Mouse (Mus musculus): ENCODE results near the gene Eif2s2. TPM values are rescaled to one million over a fixed set of nuclear protein-coding genes. Genes with fewer than 3 reads are reported as not detected.
"Not testable (repeated sequence)": the region's sequence is repeated elsewhere in the genome, so short reads cannot be mapped to it uniquely, and the experiment has no call there.

The Eif2s2 gene
- 100 to 1,000 TPM; 129 to 170 TPM for total RNA-seq (2021)
- long read RNA-seq, experiment 1, full-length matches to known transcripts: 322 of 447 reads
- long read RNA-seq, experiment 1, partial matches to known transcripts: 121 of 447 reads
- long read RNA-seq, experiment 1, other reads (novel, unspliced or antisense): 4 of 447 reads
- long read RNA-seq, experiment 2, full-length matches to known transcripts: 97 of 102 reads
- long read RNA-seq, experiment 2, partial matches to known transcripts: 4 of 102 reads
- long read RNA-seq, experiment 2, other reads (novel, unspliced or antisense): 1 of 102 reads

DNA sequence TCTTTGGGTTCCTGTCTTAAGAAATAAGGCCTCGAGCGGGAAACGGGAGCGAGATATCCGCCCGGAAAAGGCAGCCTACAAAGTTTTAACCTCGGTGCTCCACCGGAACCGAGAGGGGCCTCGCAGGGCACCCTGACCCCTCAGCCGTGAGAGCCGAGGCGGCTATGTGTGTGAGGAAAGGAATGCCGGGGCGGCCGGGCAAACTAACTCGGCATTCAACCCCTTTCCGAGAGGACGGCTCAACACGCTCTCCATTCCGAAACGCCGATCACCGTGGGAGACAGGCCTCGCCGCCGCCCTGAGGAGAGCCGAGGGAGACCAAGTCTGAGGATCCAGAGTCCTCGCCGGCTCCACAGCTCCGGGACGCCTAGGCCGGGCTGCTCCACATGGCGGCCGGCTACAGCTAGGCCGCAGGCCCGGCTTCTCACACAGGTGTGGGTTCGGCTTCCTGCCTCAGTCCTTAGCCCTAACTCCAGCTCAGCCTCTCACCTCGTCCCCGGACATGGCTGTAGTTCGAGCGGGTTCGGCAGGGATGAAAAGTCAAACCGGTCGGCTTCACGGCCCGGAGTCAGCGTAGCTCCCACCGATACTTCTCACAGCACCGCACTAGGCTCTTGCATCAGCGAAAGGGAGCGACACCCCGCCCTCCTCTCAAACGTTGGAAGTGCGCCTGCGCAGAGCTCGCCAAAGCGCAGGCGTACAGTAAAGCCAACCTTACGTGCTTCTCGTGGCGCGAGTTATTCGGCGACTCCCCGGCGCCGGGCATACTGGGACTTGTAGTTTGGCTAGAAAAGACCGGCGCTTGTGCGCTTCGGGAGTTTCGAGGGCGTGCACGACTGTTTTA lies at the start of gene Eif2s2:
Gene Eif2s2 (minus strand): TSS at position 735 of the 844 bp plus-strand sequence.
- peak; percentile 96 for DNase-seq

GRCm38 (mm10) chr2:154941952-154942351 lies 49.2 kb upstream of the Eif2s2 start:
- DNase-seq: no peak

GRCm38 (mm10) chr2:154937547-154938390 lies 45.0 kb upstream of the Eif2s2 start:
- no peak for DNase-seq

DNA sequence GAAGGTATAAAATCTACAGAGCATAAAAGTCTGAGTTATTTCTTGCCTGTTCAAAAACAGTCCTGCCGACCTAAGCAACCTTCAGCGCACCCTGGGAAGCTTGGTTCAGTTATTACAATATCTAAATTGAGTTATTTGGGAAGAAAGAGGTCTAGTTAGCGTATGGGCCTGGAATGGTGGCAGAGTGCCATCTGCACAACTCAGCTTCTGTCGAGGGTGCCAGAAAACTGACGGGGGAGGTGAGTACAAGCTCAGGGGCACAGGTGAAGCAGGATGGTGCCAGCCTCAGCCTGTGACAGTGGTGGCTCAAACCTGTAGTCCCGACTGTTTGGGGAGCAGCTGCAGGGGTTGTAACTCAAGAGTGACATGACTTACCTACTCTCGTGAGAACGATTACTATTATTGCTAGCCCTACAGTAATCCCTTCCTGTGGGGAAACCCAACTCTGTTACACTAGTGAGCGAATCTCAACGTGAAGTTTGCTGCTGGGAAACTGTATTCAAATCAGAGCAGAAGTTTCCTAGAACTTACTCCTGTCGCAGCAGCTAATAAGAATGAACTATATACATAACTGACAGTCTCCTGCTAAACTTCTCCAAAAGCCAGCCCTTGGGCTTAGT lies 43.9 kb upstream of the Eif2s2 start:
- no peak for DNase-seq

DNA sequence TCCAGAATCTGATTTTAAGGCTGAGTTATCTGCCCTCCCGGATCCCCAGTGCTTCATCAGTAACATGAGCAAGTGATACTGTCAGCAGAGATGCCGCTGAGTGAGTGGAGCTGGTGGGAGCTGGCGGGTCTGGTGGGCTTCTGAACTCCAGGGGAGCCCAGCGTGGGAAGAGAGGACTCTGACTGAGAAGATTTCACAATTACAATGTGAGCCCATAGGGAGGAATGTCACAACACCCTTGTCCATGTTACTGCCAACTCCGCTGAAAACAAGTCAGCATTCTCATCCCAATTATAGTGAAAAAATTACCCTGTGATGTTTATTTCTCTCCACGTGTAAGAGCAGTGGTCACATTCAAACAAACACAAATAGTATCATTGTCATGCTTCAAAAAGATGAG lies 43.4 kb upstream of the Eif2s2 start:
- no peak for DNase-seq

GRCm38 (mm10) chr2:154933884-154934283 lies 41.1 kb upstream of the Eif2s2 start:
- no peak for DNase-seq

- no peak for DNase-seq
These were observed 35.6 kb upstream of the Eif2s2 start for GRCm38 (mm10) chr2:154928298-154928697.

DNA sequence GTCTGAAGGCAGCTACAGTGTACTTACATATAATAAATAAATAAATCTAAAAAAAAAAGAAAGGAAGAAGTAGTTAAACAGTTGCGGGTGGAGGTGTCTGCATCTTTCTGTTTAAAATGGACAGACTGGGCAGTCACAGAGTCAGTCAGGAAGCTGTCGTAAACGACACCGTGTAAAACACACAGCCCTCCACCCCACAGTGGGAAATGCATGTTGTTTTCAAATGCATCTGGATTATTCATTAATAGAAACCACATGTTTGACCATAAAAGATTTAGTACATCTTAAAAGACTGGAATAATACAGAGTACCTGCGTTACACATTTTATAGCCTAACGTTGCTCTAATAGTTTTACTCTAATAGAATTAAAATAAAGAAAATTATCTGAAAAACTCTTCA lies 34.1 kb upstream of the Eif2s2 start:
- no peak for DNase-seq

- no peak for DNase-seq
These were observed 32.8 kb upstream of the Eif2s2 start for GRCm38 (mm10) chr2:154925411-154926031.

- not testable (repeated sequence) for DNase-seq
These were observed 29.4 kb upstream of the Eif2s2 start for GRCm38 (mm10) chr2:154922134-154922533.

DNA sequence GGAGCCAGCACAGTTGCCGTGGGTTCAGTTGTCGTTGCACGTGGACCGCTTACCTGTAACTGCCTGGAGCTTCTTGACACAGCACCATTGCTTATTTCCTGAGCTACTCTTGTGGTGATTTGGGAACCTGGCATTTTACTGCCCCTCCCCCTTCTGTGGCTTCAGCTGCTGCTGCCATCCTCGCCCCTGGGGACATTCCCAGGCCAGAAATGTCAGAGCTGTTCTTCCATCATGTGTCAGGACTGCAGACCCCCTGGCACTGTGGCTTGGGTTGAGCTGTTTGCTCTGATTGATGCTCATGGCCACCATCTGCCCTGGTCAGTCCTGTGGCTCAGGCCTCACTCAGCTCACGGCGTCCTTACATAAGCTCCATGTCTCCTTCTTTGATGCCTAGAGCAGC lies 28.2 kb upstream of the Eif2s2 start:
- no peak for DNase-seq

DNA sequence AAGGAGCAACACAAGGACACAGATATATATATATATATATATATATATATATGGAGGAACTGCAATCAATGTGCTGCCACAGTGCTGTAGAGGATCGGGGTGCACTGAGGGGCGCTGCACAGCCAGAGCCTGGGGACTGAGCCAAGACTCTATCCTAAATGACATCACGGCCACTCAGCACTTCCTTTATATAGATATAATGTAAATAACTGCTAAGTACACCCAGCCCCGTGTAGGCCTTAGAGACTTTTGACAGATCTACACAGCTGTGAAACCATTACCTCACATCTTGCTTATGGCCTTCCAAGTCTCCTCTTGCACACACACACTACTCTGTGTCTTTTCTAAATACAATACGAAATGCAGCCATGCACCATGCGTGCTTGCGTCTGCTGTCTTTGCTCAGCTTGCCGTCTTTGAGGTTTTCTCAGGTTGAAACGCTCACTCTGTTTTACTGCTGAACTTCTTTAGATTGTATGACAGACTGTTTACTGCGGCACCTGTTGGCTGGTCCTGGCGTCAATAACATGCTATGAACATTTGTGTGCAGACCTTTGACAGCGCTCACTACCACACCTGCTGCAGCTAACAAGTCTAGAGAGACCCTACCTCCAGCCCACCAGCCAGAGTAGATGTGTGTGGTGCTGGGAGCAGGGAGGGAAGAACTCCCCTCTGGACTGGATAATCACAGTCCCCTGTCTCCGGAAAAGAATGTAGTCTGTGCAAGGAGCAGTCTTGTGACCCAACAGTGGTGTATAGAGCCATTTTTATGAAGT lies 25.3 kb upstream of the Eif2s2 start:
- no peak for DNase-seq

- peak; percentile 10 to 46 for DNase-seq
These were observed 23.8 kb upstream of the Eif2s2 start for GRCm38 (mm10) chr2:154916547-154916946.

- no peak for DNase-seq
These were observed 23.3 kb upstream of the Eif2s2 start for GRCm38 (mm10) chr2:154915922-154916541.

GRCm38 (mm10) chr2:154909789-154910188 lies 17.1 kb upstream of the Eif2s2 start:
- DNase-seq: no peak

DNA sequence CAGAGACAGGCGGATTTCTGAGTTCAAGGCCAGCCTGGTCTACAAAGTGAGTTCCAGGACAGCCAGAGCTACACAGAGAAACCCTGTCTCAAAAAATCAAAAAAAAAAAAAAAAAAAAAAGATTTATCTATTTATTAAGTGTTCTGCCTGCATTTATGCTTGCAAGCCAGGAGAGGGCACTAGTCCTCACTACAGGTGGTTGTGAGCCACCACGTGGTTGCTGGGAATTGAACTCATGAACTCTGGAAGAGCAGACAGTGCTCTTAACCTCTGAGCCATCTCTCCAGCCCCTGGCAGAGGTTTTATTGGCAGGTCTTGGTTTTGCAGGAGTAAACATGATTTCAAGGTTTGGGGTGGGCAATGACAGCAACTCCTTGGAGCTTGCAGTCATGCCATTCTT lies 15.5 kb upstream of the Eif2s2 start:
- not testable (repeated sequence) for DNase-seq

DNA sequence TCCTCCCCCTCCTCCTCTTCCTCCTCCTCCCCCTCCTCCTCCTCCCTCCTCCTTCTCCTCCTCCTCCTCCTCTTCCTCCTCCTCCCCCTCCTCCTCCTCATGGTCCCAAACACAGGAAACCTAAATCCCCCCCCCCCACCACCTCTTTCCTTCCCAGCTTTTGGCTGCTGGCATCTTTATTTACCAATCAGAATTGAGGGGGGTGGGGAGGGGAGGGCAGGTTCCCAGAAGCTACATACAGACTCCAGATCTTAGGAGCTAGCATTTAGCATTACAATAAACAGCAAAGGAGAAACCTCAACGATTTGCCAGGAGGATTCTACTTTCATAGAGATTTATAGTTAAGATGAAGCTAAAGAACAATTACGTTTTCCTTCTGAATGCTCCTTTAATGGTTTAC lies 13.1 kb upstream of the Eif2s2 start:
- DNase-seq: no peak

- DNase-seq: no peak
These were observed 9.4 kb upstream of the Eif2s2 start for GRCm38 (mm10) chr2:154902111-154902510.

GRCm38 (mm10) chr2:154899412-154899811 lies 6.7 kb upstream of the Eif2s2 start:
- DNase-seq: not testable (repeated sequence)

DNA sequence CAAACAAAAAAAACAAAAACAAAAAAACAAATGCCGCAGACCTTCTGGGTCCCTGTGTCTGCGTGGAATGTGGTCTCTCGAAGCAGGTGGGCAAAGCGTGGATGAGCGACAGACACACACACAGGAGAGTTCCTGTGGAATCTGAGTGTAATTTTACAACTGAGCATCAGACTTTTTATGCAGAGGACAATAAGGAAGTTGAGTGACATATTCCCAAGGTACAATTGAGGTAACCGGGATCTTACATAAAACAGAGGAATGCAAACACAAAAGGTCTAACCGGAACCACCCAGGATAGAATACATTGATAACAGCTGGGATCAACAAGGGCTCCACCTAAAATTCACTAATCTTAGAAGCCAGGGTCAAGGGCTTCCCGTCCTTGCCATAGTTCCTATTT lies 6.3 kb upstream of the Eif2s2 start:
- DNase-seq: not testable (repeated sequence)
